ENCODE assay signal across 8 mouse cellular contexts in genomic region chr11:76242901-76243810, GRCm38 (mm10). TPM values are rescaled to one million over a fixed set of nuclear protein-coding genes. Genes with fewer than 3 reads are reported as not detected.
A peak's percentile ranks its signal among the peaks of the same experiment; 100 is the strongest.
DNase-seq lines count a peak whose midpoint lies in the region; ATAC-seq lines count a peak whose summit lies in the region.

Mrm3 (plus strand) TSS chr11:76243715.
Glod4 (minus strand) TSS chr11:76243725.

- WGBS in forebrain, embryonic 10.5 days: under 1% methylated on average over 61 of the region's 61 CpGs
- under 1% methylated on average over 61 of the region's 61 CpGs for WGBS in heart, embryonic 16.5 days
- WGBS in liver, embryonic 15.5 days (ENCODE audit: insufficient replicate concordance): under 1% methylated on average over 61 of the region's 61 CpGs
- under 1% methylated on average over 61 of the region's 61 CpGs for WGBS in neural tube, embryonic 12.5 days

- H3K9me3 ChIP-seq in forebrain, embryonic 10.5 days: no peaks in the 10 kb centered on the region
- H3K9me3 ChIP-seq in heart, embryonic 16.5 days (replicated peaks; ENCODE audit: control insufficient read depth, low read length): no peaks in the 10 kb centered on the region
- H3K9me3 ChIP-seq in liver, embryonic 15.5 days (replicated peaks): no peaks in the 10 kb centered on the region
- no peaks in the 10 kb centered on the region for H3K9me3 ChIP-seq in neural tube, embryonic 12.5 days

- peak within 1 kb of the TSS; percentile 85 for H3K4me2 ChIP-seq in heart, embryonic 16.5 days (ENCODE audit: low read depth, low read length)
- H3K4me2 ChIP-seq in liver, embryonic 15.5 days: peak within 1 kb of the TSS; percentile 91
- H3K4me2 ChIP-seq in neural tube, embryonic 12.5 days (replicated peaks): peak within 1 kb of the TSS; percentile 89

- no peaks in the 10 kb centered on the region for H3K27me3 ChIP-seq in forebrain, embryonic 10.5 days (ENCODE audit: poor library complexity, severe bottlenecking)
- no peaks in the 10 kb centered on the region for H3K27me3 ChIP-seq in heart, embryonic 16.5 days (ENCODE audit: control insufficient read depth, insufficient read depth, low read length)
- no peaks in the 10 kb centered on the region for H3K27me3 ChIP-seq in liver, embryonic 15.5 days
- H3K27me3 ChIP-seq in neural tube, embryonic 12.5 days (replicated peaks): no peaks in the 10 kb centered on the region

- peaks cover 27% of the 10 kb centered on the region for H3K4me1 ChIP-seq in forebrain, embryonic 10.5 days
- peaks cover 14% of the 10 kb centered on the region for H3K4me1 ChIP-seq in heart, embryonic 16.5 days (ENCODE audit: control insufficient read depth, insufficient read depth, low read length)
- H3K4me1 ChIP-seq in liver, embryonic 15.5 days (replicated peaks): peaks cover 21% of the 10 kb centered on the region
- H3K4me1 ChIP-seq in neural tube, embryonic 12.5 days: peaks cover 16% of the 10 kb centered on the region

- H3K9ac ChIP-seq in heart, embryonic 16.5 days (ENCODE audit: low read length): peak within 1 kb of the TSS; percentile 88
- H3K9ac ChIP-seq in liver, embryonic 15.5 days: peak within 1 kb of the TSS; percentile 84
- H3K9ac ChIP-seq in neural tube, embryonic 12.5 days: peak within 1 kb of the TSS; percentile 79

- DNase-seq in c-Kit-negative CD71-positive TER-119-positive erythroid progenitor cells, embryonic 14.5 days (ENCODE audit: low read depth, low spot score): peak; percentile 75
- peak; percentile 93 for DNase-seq in forebrain, embryonic 10.5 days (ENCODE audit: extremely low spot score, low spot score)
- peak; percentile 93 to 96 for DNase-seq in kidney, postnatal 36 days
- peak; percentile 73 for DNase-seq in telencephalon, adult 2 months (ENCODE audit: low read depth, low spot score)

- H3K27ac ChIP-seq in forebrain, embryonic 10.5 days: peak within 1 kb of the TSS; percentile 90
- peak within 1 kb of the TSS; percentile 77 for H3K27ac ChIP-seq in heart, embryonic 16.5 days (ENCODE audit: low read length)
- peak within 1 kb of the TSS; percentile 62 for H3K27ac ChIP-seq in liver, embryonic 15.5 days (replicated peaks)
- no peak within 1 kb of the TSS for H3K27ac ChIP-seq in neural tube, embryonic 12.5 days

- peak; percentile 91 for ATAC-seq in CD4-positive, CD25-positive, alpha-beta regulatory T cell, adult 4 months
- ATAC-seq in heart, embryonic 16.5 days (replicated peaks; ENCODE audit: extremely low read depth, insufficient read depth, low FRiP score): peak; percentile 83
- peak; percentile 84 for ATAC-seq in liver, embryonic 15.5 days (ENCODE audit: insufficient read depth)
- ATAC-seq in neural tube, embryonic 12.5 days (ENCODE audit: low FRiP score, low read depth): peak; percentile 90

- H3K36me3 ChIP-seq in forebrain, embryonic 10.5 days (replicated peaks): peaks cover 42% of the 10 kb centered on the region
- H3K36me3 ChIP-seq in heart, embryonic 16.5 days (ENCODE audit: control insufficient read depth, insufficient read depth): peaks cover 7% of the 10 kb centered on the region; the same call in 1 of the 2 replicates
- H3K36me3 ChIP-seq in liver, embryonic 15.5 days (replicated peaks): peaks cover 19% of the 10 kb centered on the region; the same call in 1 of the 2 replicates
- peaks cover 16% of the 10 kb centered on the region for H3K36me3 ChIP-seq in neural tube, embryonic 12.5 days

- H3K4me3 ChIP-seq in forebrain, embryonic 10.5 days: peak within 1 kb of the TSS; percentile 74
- peak within 1 kb of the TSS; percentile 88 for H3K4me3 ChIP-seq in heart, embryonic 16.5 days (ENCODE audit: low read length)
- peak within 1 kb of the TSS; percentile 86 for H3K4me3 ChIP-seq in liver, embryonic 15.5 days (replicated peaks)
- H3K4me3 ChIP-seq in neural tube, embryonic 12.5 days: peak within 1 kb of the TSS; percentile 83

RNA-seq across cellular contexts. Expression of gene Mrm3, which starts in this region (rescaled TPM):
- 10 to 100 TPM; 13.2 to 19.9 TPM for polyA plus RNA-seq in CD4-positive, CD25-positive, alpha-beta regulatory T cell, adult 4 months (2017; shearing (Covaris generic))
- polyA plus RNA-seq in forebrain, embryonic 10.5 days (2016; fragmentation: Nextera tagmentation; extraction: Ambion mirVana): 26.3 and 28.1 TPM in 2 replicates
- 29.1 and 31.7 TPM in 2 replicates for polyA plus RNA-seq in heart, embryonic 16.5 days (2015; fragmentation: Nextera tagmentation; extraction: Ambion mirVana)
- 14.1 and 14.2 TPM in 2 replicates for polyA plus RNA-seq in liver, embryonic 15.5 days (2015; fragmentation: Nextera tagmentation; extraction: Ambion mirVana)
- 17.1 and 18.7 TPM in 2 replicates for polyA plus RNA-seq in neural tube, embryonic 12.5 days (2016; fragmentation: Nextera tagmentation; extraction: Ambion mirVana)

RNA-seq across cellular contexts. Expression of gene Glod4, which starts in this region (rescaled TPM):
- 10 to 100 TPM; 78.6 to 89.4 TPM for polyA plus RNA-seq in CD4-positive, CD25-positive, alpha-beta regulatory T cell, adult 4 months (2017; shearing (Covaris generic))
- 129 and 134 TPM in 2 replicates for polyA plus RNA-seq in forebrain, embryonic 10.5 days (2016; fragmentation: Nextera tagmentation; extraction: Ambion mirVana)
- 115 and 122 TPM in 2 replicates for polyA plus RNA-seq in heart, embryonic 16.5 days (2015; fragmentation: Nextera tagmentation; extraction: Ambion mirVana)
- 50.7 and 52.0 TPM in 2 replicates for polyA plus RNA-seq in liver, embryonic 15.5 days (2015; fragmentation: Nextera tagmentation; extraction: Ambion mirVana)
- polyA plus RNA-seq in neural tube, embryonic 12.5 days (2016; fragmentation: Nextera tagmentation; extraction: Ambion mirVana): 111 TPM in 2 replicates
